Mouse (Mus musculus) MEL (cell line): ENCODE measurements at regions not wholly inside any gene's neighbourhood (a gene's known extent, or its start where the extent isn't known, plus 50 kb on each side); places are given as distances from the start of the nearest gene placed in this dataset.

Experiments used
- CTCF ChIP-seq, 3 experiments: IDR thresholded peaks in 2 of 3; conservative IDR thresholded peaks in 1 of 3; 2 replicates each; pipeline ENCODE4 v1.5.1; 2011 to 2012; ENCODE audit warnings: low read length in 3 of 3, low read depth in 2 of 3, mild to moderate bottlenecking in 2 of 3, improper control_type of control experiment in 1 of 3, inconsistent platforms in 1 of 3, mixed read lengths in 1 of 3, moderate library complexity in 1 of 3; ENCODE audit not compliant: control insufficient read depth in 1 of 3, insufficient read depth in 1 of 3, poor library complexity in 1 of 3, severe bottlenecking in 1 of 3
- ELF1 ChIP-seq: IDR thresholded peaks from 2 replicates; pipeline ENCODE4 v1.6.1; 2014; ENCODE audit warnings: low read depth, mild to moderate bottlenecking, inconsistent platforms, low read length, improper control_type of control experiment, moderate library complexity
- EP300 ChIP-seq, 2 experiments: IDR thresholded peaks; 2 replicates each; pipeline ENCODE4 v1.6.1; 2011; ENCODE audit warnings: improper control_type of control experiment in 2 of 2, low read length in 2 of 2, low read depth in 1 of 2, mild to moderate bottlenecking in 1 of 2
- GATA1 ChIP-seq: IDR thresholded peaks from 2 replicates; pipeline ENCODE4 v1.6.1; 2011; ENCODE audit warnings: low read depth, low read length, improper control_type of control experiment
- MAX ChIP-seq: IDR thresholded peaks from 2 replicates; pipeline ENCODE4 v1.6.1; 2011; ENCODE audit warnings: low read length, improper control_type of control experiment
- MYC ChIP-seq: IDR thresholded peaks from 2 replicates; pipeline ENCODE4 v1.6.1; 2011; ENCODE audit warnings: low read depth, mild to moderate bottlenecking, low read length, improper control_type of control experiment, moderate library complexity
- POLR2A ChIP-seq, 2 experiments: IDR thresholded peaks; 2 replicates each; pipeline ENCODE4 v1.6.1; 2011 to 2012; ENCODE audit warnings: low read length in 2 of 2, mild to moderate bottlenecking in 2 of 2, control low read depth in 1 of 2, improper control_type of control experiment in 1 of 2, low read depth in 1 of 2, moderate library complexity in 1 of 2; ENCODE audit not compliant: control insufficient read depth in 1 of 2, insufficient read depth in 1 of 2, poor library complexity in 1 of 2
- POLR2AphosphoS2 ChIP-seq: IDR thresholded peaks from 2 replicates; pipeline ENCODE4 v1.6.1; 2011; ENCODE audit warnings: low read length, improper control_type of control experiment
- TAL1 ChIP-seq: IDR thresholded peaks from 2 replicates; pipeline ENCODE4 v1.6.1; 2012; ENCODE audit warnings: mild to moderate bottlenecking, inconsistent platforms, low read length, moderate library complexity, mixed read lengths
- USF1 ChIP-seq: IDR thresholded peaks from 2 replicates; pipeline ENCODE4 v1.6.1; 2014; ENCODE audit warnings: low read depth, mild to moderate bottlenecking, inconsistent platforms, low read length, improper control_type of control experiment, moderate library complexity
- USF2 ChIP-seq, 2 experiments: IDR thresholded peaks; 2 replicates each; pipeline ENCODE4 v1.6.1; 2011 to 2012; ENCODE audit warnings: improper control_type of control experiment in 2 of 2, low read length in 2 of 2, borderline replicate concordance in 1 of 2, inconsistent platforms in 1 of 2, low read depth in 1 of 2, mild to moderate bottlenecking in 1 of 2; ENCODE audit not compliant: insufficient read depth in 1 of 2
- ZMIZ1 ChIP-seq: IDR thresholded peaks from 2 replicates; pipeline ENCODE4 v1.6.1; 2012; ENCODE audit warnings: low read depth, mild to moderate bottlenecking, inconsistent platforms, low read length, improper control_type of control experiment, moderate library complexity

- TF ChIP-seq POLR2A (IDR thresholded peaks at IDR 0.05; ENCODE audit: control insufficient read depth in 1 of 2, insufficient read depth in 1 of 2, low read depth in 1 of 2, low read length in 2 of 2, poor library complexity in 1 of 2): no peak
- TF ChIP-seq CTCF (IDR thresholded peaks at IDR 0.05 in 2 of 3, conservative IDR thresholded peaks at IDR 0.05 in 1 of 3; ENCODE audit: control insufficient read depth in 1 of 3, insufficient read depth in 1 of 3, low read depth in 2 of 3, low read length in 3 of 3, poor library complexity in 1 of 3, severe bottlenecking in 1 of 3): no peak
- TF ChIP-seq GATA1: no peak
- no peak for TF ChIP-seq USF1
- no peak for TF ChIP-seq EP300 (IDR thresholded peaks at IDR 0.05; ENCODE audit: low read depth in 1 of 2, low read length in 2 of 2)
- no peak for TF ChIP-seq TAL1
- no peak for TF ChIP-seq MYC
- TF ChIP-seq USF2 (IDR thresholded peaks at IDR 0.05; ENCODE audit: borderline replicate concordance in 1 of 2, insufficient read depth in 1 of 2, low read depth in 1 of 2, low read length in 2 of 2): no peak
- no peak for TF ChIP-seq MAX
- TF ChIP-seq POLR2AphosphoS2: no peak
- no peak for TF ChIP-seq ZMIZ1
- TF ChIP-seq ELF1: no peak
Measured at GRCm38 (mm10) chr13:70343191-70343734, 294.2 kb downstream of the Ice1 start.
